Mouse (Mus musculus) NIH3T3 (cell line): ENCODE results near the gene Aig1.

Experiments
- DNase-seq: peaks from one replicate; pipeline ENCODE4 v3.0.0-alpha.2; 2012; ENCODE audit warnings: low read depth

Aig1 gene

GRCm38 (mm10) chr10:13776014-13776413 is 92.8 kb downstream of the Aig1 start:
- DNase-seq = peak; percentile 45

- DNase-seq = peak; percentile 62
These were observed 93.4 kb downstream of the Aig1 start for GRCm38 (mm10) chr10:13775411-13775810.

- no peak for DNase-seq
These were observed 93.9 kb downstream of the Aig1 start for GRCm38 (mm10) chr10:13774910-13775309.

- DNase-seq = peak; percentile 39
These were observed 98.1 kb downstream of the Aig1 start for GRCm38 (mm10) chr10:13770720-13771119.

GRCm38 (mm10) chr10:13769789-13770188 is 99.0 kb downstream of the Aig1 start:
- DNase-seq = no peak

GRCm38 (mm10) chr10:13768866-13769265 is 99.9 kb downstream of the Aig1 start:
- no peak for DNase-seq

GRCm38 (mm10) chr10:13767076-13767475 is 101.7 kb downstream of the Aig1 start:
- DNase-seq = no peak

- DNase-seq = no peak
These were observed 105.6 kb downstream of the Aig1 start for GRCm38 (mm10) chr10:13763151-13763550.

- DNase-seq = no peak
These were observed 114.1 kb downstream of the Aig1 start for GRCm38 (mm10) chr10:13754712-13755111.

- DNase-seq = no peak
These were observed 115.0 kb downstream of the Aig1 start for GRCm38 (mm10) chr10:13753777-13754176.

- DNase-seq = peak; percentile 93
These were observed 129.2 kb downstream of the Aig1 start for GRCm38 (mm10) chr10:13739494-13740140.

GRCm38 (mm10) chr10:13730039-13730748 is 138.6 kb downstream of the Aig1 start:
- DNase-seq = no peak

- DNase-seq = no peak
These were observed 141.1 kb downstream of the Aig1 start for GRCm38 (mm10) chr10:13727676-13728075.

GRCm38 (mm10) chr10:13726206-13726605 is 142.6 kb downstream of the Aig1 start:
- DNase-seq = no peak

GRCm38 (mm10) chr10:13725276-13725675 is 143.5 kb downstream of the Aig1 start:
- DNase-seq = no peak

GRCm38 (mm10) chr10:13716132-13716531 is 152.6 kb downstream of the Aig1 start:
- DNase-seq = peak; percentile 63

- DNase-seq = no peak
These were observed 153.2 kb downstream of the Aig1 start for GRCm38 (mm10) chr10:13715584-13715983.

- no peak for DNase-seq
These were observed 153.9 kb downstream of the Aig1 start for GRCm38 (mm10) chr10:13714920-13715293.

GRCm38 (mm10) chr10:13714199-13714919 is 154.4 kb downstream of the Aig1 start:
- DNase-seq = peak; percentile 69

GRCm38 (mm10) chr10:13713711-13714110 is 155.1 kb downstream of the Aig1 start:
- no peak for DNase-seq

- peak; percentile 56 for DNase-seq
These were observed 155.7 kb downstream of the Aig1 start for GRCm38 (mm10) chr10:13713116-13713515.

GRCm38 (mm10) chr10:13711281-13711829 is 157.4 kb downstream of the Aig1 start:
- DNase-seq = no peak

GRCm38 (mm10) chr10:13705771-13706170 is 163.0 kb downstream of the Aig1 start:
- peak; percentile 30 for DNase-seq
